Mouse (Mus musculus): ENCODE results near the gene B3gnt4. TPM values are rescaled to one million over a fixed set of nuclear protein-coding genes. Genes with fewer than 3 reads are reported as not detected.
"Not testable (repeated sequence)": the region's sequence is repeated elsewhere in the genome, so short reads cannot be mapped to it uniquely, and the experiment has no call there.

B3gnt4 gene
- polyA plus RNA-seq, 1 experiment from 2014 or later: 0.38 TPM

- H3K27me3 ChIP-seq (replicated peaks): peaks cover 13% of the 10 kb centered on the region; the same call in 1 of the 2 replicates
- H3K4me2 ChIP-seq (replicated peaks): peak overlapping the region; percentile 93
- 6% methylated on average over 12 of the region's 12 CpGs for WGBS
- H3K27ac ChIP-seq: no peak overlapping the region
- H3K4me3 ChIP-seq (replicated peaks): peak overlapping the region; percentile 62
- H3K36me3 ChIP-seq: no peaks in the 10 kb centered on the region
- peaks cover 8% of the 10 kb centered on the region for H3K4me1 ChIP-seq (replicated peaks)
- peak overlapping the region; percentile 41 for H3K9ac ChIP-seq
- H3K9me3 ChIP-seq: no peaks in the 10 kb centered on the region
- no peak for ATAC-seq
Observed at GRCm38 (mm10) chr5:123508921-123509320, 1.3 kb upstream of the B3gnt4 start.

DNA sequence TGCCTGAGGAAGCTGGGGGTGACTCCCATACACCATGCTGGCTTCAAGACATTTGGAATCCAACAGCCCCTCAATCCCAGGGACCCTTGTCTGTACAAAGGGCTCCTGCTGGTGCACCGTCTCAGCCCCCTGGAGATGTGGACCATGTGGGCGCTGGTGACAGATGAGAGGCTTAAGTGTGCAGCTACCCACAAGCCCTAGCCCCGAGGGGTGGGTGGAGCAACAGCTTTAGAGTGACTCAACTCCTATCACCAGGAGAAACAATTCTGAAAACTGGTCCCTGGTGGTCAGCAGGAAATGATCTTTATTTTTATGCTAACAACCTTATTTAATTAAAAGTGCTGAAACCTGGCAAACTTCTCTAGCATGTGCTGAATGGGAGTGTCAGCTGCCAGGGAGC is 1.2 kb downstream of the B3gnt4 start:
- not testable (repeated sequence) for H3K36me3 ChIP-seq; H3K27ac ChIP-seq; H3K4me3 ChIP-seq (replicated peaks); H3K4me2 ChIP-seq (replicated peaks); ATAC-seq; H3K9me3 ChIP-seq; H3K4me1 ChIP-seq (replicated peaks); H3K27me3 ChIP-seq (replicated peaks); H3K9ac ChIP-seq
- WGBS: 77% methylated on average over 3 of the region's 3 CpGs

DNA sequence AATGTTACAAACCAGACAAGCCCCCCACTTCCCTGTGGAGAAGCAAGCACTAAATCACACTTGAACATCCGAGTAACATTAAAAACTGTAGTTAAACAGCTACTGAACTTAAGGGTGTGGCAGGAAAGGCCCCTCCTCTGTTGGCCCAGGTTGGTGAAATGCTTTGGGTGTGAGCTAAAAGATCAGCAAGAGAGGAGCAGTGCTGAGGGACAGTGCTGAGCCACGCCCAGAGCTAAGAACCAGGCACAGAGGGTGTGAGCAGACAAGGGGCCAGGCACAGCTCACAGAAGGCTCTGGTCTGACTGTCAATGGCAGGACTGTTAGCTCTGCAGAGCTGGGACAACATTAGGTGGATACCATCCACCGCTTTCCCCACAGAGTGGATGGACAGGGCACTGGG is 1.8 kb downstream of the B3gnt4 start:
- WGBS: 55% methylated on average over 3 of the region's 3 CpGs
- Histone ChIP-seq H3K4me3 (replicated peaks) (no peak overlapping the region), H3K4me2 (replicated peaks) (no peak overlapping the region), H3K4me1 (replicated peaks) (peaks cover 8% of the 10 kb centered on the region), H3K27me3 (replicated peaks) (peaks cover 9% of the 10 kb centered on the region; the same call in 1 of the 2 replicates), H3K9me3 (no peaks in the 10 kb centered on the region), H3K9ac (no peak overlapping the region), H3K27ac (no peak overlapping the region), H3K36me3 (0 out of 2 replicates have a peak, but pooled peaks cover 4% of the 10 kb centered on the region)
- ATAC-seq: no peak

DNA sequence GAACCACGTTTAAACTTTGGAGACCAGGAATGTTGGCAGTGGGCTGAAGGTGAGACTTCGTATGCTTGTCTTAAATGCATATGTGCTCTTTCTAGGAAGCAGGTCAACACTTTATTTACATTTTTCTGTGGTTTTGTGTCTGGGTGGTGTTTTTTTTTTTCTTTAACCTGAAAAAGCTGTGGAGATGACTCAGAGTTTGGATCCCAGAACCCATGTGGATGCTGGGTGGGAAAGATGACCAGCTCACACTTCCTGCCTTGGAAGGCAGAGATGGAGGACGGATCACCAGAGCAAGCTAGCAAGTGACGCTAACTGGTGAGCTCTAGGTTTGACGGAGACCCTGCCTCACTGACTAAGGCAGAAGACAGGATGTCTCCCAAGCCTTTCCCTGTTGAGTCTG is 4.6 kb downstream of the B3gnt4 start:
- Histone ChIP-seq H3K9me3 (no peaks in the 10 kb centered on the region), H3K9ac (no peak overlapping the region), H3K27ac (no peak overlapping the region), H3K4me3 (replicated peaks) (no peak overlapping the region), H3K27me3 (replicated peaks) (no peaks in the 10 kb centered on the region), H3K36me3 (peaks cover 8% of the 10 kb centered on the region; the same call in 1 of the 2 replicates), H3K4me2 (replicated peaks) (no peak overlapping the region), H3K4me1 (replicated peaks) (no peaks in the 10 kb centered on the region)
- no peak for ATAC-seq
- WGBS: 87% methylated on average over 5 of the region's 5 CpGs

- Histone ChIP-seq H3K4me3 (replicated peaks) (no peak overlapping the region), H3K27ac (no peak overlapping the region), H3K36me3 (peaks cover 4% of the 10 kb centered on the region; the same call in 1 of the 2 replicates), H3K4me1 (replicated peaks) (peaks cover 19% of the 10 kb centered on the region), H3K4me2 (replicated peaks) (no peak overlapping the region), H3K9ac (no peak overlapping the region), H3K27me3 (replicated peaks) (no peaks in the 10 kb centered on the region), H3K9me3 (no peaks in the 10 kb centered on the region)
- ATAC-seq: no peak
- 88% methylated on average over 9 of the region's 9 CpGs for WGBS
Observed at GRCm38 (mm10) chr5:123520666-123521065, 10.4 kb downstream of the B3gnt4 start.

DNA sequence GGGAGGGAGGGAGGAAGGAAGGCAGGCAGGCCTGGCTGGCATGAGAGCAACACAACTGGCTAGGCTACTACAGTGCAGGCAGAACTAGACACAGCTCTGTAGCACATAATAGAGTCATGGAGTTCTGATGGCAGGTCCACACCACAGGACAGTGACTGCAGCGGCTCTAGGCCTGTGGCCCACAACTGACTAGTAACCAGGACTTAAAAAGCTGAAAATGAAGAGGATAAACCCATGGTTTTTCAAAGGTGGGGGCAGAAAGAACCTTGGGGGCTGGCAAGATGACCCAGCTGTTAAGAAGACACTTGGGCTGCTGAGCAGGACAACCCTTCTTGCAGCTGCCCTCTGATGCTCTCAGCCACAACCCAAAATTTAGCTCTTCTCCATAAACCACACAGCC is 11.4 kb downstream of the B3gnt4 start:
- Histone ChIP-seq H3K36me3 (peaks cover 4% of the 10 kb centered on the region; the same call in 1 of the 2 replicates), H3K27ac (no peak overlapping the region), H3K9ac (no peak overlapping the region), H3K4me3 (replicated peaks) (no peak overlapping the region), H3K9me3 (no peaks in the 10 kb centered on the region), H3K4me2 (replicated peaks) (no peak overlapping the region), H3K27me3 (replicated peaks) (no peaks in the 10 kb centered on the region), H3K4me1 (replicated peaks) (peaks cover 19% of the 10 kb centered on the region)
- WGBS: 85% methylated on average over 1 of the region's 1 CpGs
- no peak for ATAC-seq

DNA sequence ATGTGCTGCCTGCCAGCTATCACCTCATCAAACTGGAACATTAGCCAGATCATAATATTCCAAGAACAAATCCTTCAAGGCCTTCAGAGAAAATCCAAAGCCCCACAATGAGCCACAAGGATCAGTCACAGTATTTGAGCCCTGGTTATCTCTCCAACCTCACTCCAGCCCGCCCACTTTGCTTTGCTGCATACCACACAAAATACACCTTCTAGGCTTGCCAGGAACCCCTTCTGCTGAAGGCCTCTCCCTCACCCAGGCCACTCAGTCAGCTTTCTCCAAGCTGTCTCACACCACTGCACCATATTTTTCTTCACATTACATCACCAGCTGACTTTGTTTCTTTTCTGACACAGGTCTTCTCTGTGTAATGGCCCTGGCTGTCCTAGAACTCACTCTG is 11.9 kb downstream of the B3gnt4 start:
- H3K9me3 ChIP-seq: no peaks in the 10 kb centered on the region
- H3K9ac ChIP-seq: no peak overlapping the region
- WGBS: 74% methylated on average over 1 of the region's 1 CpGs
- H3K4me2 ChIP-seq (replicated peaks): no peak overlapping the region
- ATAC-seq: no peak
- peaks cover 19% of the 10 kb centered on the region for H3K4me1 ChIP-seq (replicated peaks)
- no peak overlapping the region for H3K4me3 ChIP-seq (replicated peaks)
- H3K27me3 ChIP-seq (replicated peaks): no peaks in the 10 kb centered on the region
- H3K36me3 ChIP-seq: peaks cover 4% of the 10 kb centered on the region; the same call in 1 of the 2 replicates
- no peak overlapping the region for H3K27ac ChIP-seq

GRCm38 (mm10) chr5:123523692-123524392 is 13.6 kb downstream of the B3gnt4 start, which contains the start of gene Diablo:
TSS of gene Diablo (minus strand) at chr5:123524176.
- no peaks in the 10 kb centered on the region for H3K27me3 ChIP-seq (replicated peaks)
- under 1% methylated on average over 76 of the region's 82 CpGs for WGBS
- peak within 1 kb of the TSS; percentile 81 for H3K9ac ChIP-seq
- H3K36me3 ChIP-seq: no peaks in the 10 kb centered on the region
- no peaks in the 10 kb centered on the region for H3K9me3 ChIP-seq
- H3K4me3 ChIP-seq (replicated peaks): peak within 1 kb of the TSS; percentile 92
- H3K27ac ChIP-seq: no peak within 1 kb of the TSS
- peak; percentile 99 for ATAC-seq
- H3K4me2 ChIP-seq (replicated peaks): peak within 1 kb of the TSS; percentile 85
- H3K4me1 ChIP-seq (replicated peaks): peaks cover 19% of the 10 kb centered on the region

DNA sequence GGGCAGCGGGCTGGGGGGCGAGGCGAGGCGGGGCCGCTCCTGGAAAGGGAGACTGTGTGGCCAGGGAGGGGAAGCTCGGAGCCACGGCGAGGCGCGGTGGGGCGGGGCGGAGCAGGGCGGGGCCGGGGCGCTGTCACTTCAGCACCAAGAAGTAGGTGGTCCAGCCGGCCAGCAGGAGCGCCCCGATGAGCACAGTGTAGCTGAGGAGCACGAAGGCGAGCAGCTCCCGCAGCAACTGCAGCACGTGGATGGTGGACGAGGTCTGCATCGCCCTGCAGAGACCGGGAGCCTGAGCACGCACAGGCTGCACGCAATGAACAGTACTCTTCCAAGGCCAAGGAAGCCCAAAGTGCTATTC is 14.1 kb downstream of the B3gnt4 start:
- H3K4me2 ChIP-seq (replicated peaks): peak overlapping the region; percentile 85
- no peak overlapping the region for H3K27ac ChIP-seq
- no peaks in the 10 kb centered on the region for H3K9me3 ChIP-seq
- peaks cover 19% of the 10 kb centered on the region for H3K4me1 ChIP-seq (replicated peaks)
- no peaks in the 10 kb centered on the region for H3K27me3 ChIP-seq (replicated peaks)
- WGBS: 1% methylated on average over 26 of the region's 27 CpGs
- peak; percentile 97 for ATAC-seq
- H3K4me3 ChIP-seq (replicated peaks): peak overlapping the region; percentile 92
- H3K36me3 ChIP-seq: no peaks in the 10 kb centered on the region
- no peak overlapping the region; the same call in 1 of the 2 replicates for H3K9ac ChIP-seq

DNA sequence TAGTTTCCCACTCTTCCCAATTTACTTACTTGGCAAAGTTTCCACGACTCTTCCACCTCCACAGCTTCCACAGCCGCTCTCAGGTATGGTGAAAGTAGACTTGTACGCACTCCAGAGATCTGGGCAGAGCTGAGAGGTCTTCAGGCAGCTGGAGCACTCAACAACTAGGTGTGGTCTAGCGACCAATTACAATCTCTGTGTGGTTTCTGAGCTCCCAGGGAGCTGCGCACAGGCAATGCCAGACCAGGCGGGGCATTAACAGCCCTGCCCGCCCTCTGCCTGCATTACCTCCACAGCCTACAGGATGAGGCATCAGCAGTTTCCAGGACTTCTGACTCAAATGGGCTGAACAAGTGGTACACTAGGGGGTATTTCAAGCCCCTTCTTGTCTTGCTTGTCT is 15.0 kb downstream of the B3gnt4 start, which contains the start of gene Gm49027:
Gm49027 (minus strand) TSS at position 208 of the 400 bp plus-strand sequence.
- no peak within 1 kb of the TSS for H3K9ac ChIP-seq
- no peaks in the 10 kb centered on the region for H3K9me3 ChIP-seq
- peak within 1 kb of the TSS; percentile 85 for H3K4me2 ChIP-seq (replicated peaks)
- no peak within 1 kb of the TSS for H3K27ac ChIP-seq
- H3K27me3 ChIP-seq (replicated peaks): no peaks in the 10 kb centered on the region
- H3K4me3 ChIP-seq (replicated peaks): peak within 1 kb of the TSS; percentile 92
- no peak for ATAC-seq
- WGBS: 83% methylated on average over 7 of the region's 7 CpGs
- peaks cover 19% of the 10 kb centered on the region for H3K4me1 ChIP-seq (replicated peaks)
- H3K36me3 ChIP-seq: 0 out of 2 replicates have a peak, but pooled peaks cover 6% of the 10 kb centered on the region

- Histone ChIP-seq H3K9ac (no peak overlapping the region), H3K27ac (no peak overlapping the region), H3K4me3 (replicated peaks) (no peak overlapping the region), H3K4me1 (replicated peaks) (peaks cover 19% of the 10 kb centered on the region), H3K9me3 (no peaks in the 10 kb centered on the region), H3K27me3 (replicated peaks) (no peaks in the 10 kb centered on the region), H3K4me2 (replicated peaks) (no peak overlapping the region), H3K36me3 (0 out of 2 replicates have a peak, but pooled peaks cover 8% of the 10 kb centered on the region)
- 89% methylated on average over 9 of the region's 9 CpGs for WGBS
- ATAC-seq: no peak
Observed at GRCm38 (mm10) chr5:123525916-123526495, 15.7 kb downstream of the B3gnt4 start.

- Histone ChIP-seq H3K27me3 (replicated peaks) (no peaks in the 10 kb centered on the region), H3K36me3 (peaks cover 18% of the 10 kb centered on the region), H3K27ac (no peak overlapping the region), H3K4me2 (replicated peaks) (no peak overlapping the region), H3K4me1 (replicated peaks) (peaks cover 6% of the 10 kb centered on the region; the same call in 1 of the 2 replicates), H3K9me3 (no peaks in the 10 kb centered on the region), H3K4me3 (replicated peaks) (no peak overlapping the region), H3K9ac (no peak overlapping the region)
- no peak for ATAC-seq
- WGBS: 79% methylated on average over 7 of the region's 7 CpGs
Observed at GRCm38 (mm10) chr5:123528641-123529040, 18.4 kb downstream of the B3gnt4 start.

Data from intestine, embryonic 15.5 days (tissue).